Mouse (Mus musculus) ES-E14 (cell line): ENCODE measurements around the gene Osbpl9.

Source experiments
- CHD2 ChIP-seq: IDR thresholded peaks from 2 replicates; pipeline ENCODE4 v1.6.1; 2014; ENCODE audit warnings: mild to moderate bottlenecking, low read depth, low read length, inconsistent platforms
- ZC3H11A ChIP-seq: IDR thresholded peaks from 2 replicates; pipeline ENCODE4 v1.6.1; 2012; ENCODE audit warnings: low read depth, mild to moderate bottlenecking, inconsistent platforms, low read length, borderline replicate concordance
- ZNF384 ChIP-seq: IDR thresholded peaks from 2 replicates; pipeline ENCODE4 v1.6.1; 2012; ENCODE audit warnings: low read depth, low read length, inconsistent platforms

DNA sequence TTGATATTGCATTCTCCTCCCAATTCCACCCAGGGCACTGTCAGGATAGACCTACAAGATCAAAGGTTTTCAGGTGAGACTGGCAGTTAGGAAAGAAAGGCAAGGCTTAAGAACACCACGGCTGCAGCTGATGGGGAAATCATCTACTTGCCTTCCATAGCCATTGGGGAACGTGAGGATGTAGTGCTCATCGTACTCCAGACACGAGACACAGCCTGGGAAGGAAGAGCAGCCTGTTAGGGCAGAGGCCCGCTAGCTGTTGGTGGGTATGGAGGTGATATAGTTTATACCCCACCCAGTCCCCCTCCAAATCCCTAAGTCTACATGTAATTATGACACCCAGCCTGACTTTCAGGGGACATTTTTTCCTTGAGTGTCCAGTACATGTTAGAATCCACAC is 136.4 kb downstream of the Osbpl9 start:
- TF ChIP-seq CHD2 = no peak
- no peak for TF ChIP-seq ZNF384
- TF ChIP-seq ZC3H11A = no peak
